Mouse (Mus musculus): ENCODE results near the gene Sirt7.

GRCm38 (mm10) chr11:120608241-120609034, 16.6 kb downstream of the Sirt7 start, which contains the start of gene Npb:
- TF ChIP-seq CTCF (IDR thresholded peaks at IDR 0.05; ENCODE audit: insufficient read depth, low read length) = no peak
- no peak for TF ChIP-seq POLR2A (IDR thresholded peaks at IDR 0.05; ENCODE audit: borderline replicate concordance, extremely low read depth, low read depth, low read length)

Measured in lung, adult 2 months (tissue).